Mouse (Mus musculus): Measurements from ENCODE around the gene Psma7.

Psma7 gene

DNA sequence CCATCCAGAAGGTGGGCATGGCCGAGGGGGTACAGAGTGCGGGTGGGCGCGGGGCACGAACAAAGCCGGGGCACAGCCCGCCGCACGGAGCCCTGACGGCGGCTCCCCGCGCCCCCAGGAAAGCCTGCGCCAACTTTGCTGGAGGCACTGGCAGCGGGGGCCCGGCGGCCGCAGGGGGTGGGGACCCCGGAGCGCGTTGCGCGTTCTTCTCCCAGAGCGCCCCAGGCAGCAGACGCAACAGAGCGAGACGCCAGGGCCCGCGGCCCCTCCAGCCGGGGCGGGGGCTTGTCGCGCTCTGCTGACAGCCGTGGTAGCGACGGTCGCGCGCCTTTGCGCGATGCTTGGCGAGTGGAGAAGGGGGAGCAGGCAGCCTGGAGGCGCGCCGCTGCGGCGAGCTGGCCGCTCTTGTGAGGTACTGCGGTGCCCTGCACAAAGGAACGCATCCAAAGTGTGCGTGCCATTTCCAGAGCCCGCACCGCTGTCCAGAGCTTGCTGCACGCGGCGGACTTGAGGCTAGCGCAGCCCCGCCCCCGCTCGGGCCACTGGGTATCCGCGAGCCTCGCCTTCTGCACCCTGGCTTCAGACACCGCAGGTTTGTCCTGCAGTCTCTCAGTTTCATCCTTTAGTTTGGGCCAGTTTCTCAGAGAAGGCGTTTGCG lies 754 bp upstream of the Psma7 start:
- DNase-seq: peak; percentile 54

DNA sequence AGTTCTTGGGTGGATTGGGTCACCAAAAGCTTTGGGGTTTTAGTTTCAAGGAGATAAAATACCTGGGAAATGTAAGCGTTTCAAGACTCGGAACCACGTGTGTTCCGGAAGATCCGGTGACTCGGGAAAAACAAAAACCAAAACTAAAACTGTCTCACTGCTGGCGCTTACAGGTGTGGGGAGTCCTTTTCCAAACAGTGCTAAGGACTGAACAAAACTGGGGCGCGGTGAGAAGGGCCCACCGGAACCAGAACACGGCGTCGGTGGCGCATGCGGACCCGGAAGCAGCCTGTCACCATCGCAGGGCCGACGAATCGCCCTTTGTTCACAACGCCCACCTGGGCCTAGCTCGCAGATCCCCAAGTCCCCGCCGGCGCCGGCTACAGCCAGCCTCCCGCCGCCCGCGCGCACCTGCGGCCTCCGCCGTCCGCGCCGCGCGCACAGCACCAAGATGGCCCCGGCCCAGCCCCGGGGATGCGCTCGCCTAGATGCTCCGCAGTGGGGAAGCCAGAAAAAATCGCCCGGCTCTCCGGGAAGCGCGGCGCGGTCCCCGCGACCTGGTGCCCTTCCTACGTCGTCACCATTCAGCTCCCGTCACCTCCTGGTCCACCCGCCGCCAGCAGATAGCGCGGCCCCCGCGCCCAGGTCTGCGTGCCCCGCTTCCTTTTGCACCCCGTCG lies 517 bp downstream of the Psma7 start:
- peak; percentile 59 for DNase-seq

DNA sequence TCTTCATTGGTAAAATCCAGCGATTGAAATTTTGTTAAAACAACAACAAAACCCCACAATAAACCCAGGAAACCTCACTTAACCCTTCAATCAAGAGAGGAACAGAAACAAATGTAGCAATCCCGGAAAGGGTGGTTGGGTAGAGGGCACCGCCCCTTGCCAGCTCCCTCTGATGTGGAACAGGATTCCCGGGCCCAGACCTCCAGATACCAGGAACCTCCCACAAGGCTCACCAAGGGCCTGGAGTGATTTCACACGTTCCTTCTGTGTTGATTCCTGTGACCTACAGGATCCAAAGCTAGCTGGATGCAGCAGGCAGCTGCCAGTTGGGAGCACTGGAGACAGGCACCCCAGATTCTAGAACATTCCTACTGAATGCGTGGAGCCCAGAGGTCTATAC lies 1.8 kb downstream of the Psma7 start:
- DNase-seq: no peak

DNA sequence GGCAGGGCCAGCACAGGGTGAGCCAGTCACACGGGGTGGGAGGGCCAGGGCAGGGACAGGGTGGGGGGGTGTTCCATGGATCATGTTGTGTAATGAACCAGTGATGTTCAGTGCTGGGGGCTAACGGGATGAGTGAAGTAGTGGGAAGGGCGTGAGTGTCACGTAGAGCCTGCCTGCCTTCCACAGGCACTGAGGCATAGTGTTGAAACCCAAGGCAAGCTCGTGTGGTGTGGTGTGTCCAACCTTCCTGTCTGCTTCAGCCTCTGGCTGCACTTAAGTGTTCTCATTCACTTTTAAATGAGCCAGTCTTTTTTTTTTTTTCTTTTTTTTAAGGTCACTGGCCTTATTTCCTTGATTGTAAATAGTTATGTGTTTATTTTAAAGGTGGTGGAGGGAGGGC lies 7.5 kb downstream of the Psma7 start:
- DNase-seq: no peak

DNA sequence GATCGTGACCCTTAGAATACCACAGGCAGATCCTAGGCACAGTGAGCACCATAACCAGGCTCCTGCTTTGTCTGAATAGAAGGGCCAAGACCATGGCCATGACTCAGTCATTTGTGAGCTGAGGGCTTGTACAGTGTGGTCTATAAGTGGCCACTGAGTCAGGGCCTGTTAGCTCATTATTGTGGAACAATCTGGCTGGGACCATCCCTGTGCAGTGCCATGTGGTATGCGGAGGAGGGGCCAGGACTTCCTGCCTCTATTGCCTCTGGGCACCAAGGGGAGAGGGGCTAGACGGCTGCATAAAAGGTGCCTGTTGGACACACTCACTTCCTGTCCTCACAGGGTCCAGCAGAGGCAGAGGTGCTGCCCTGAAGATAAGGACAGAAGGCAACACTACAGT lies 8.3 kb downstream of the Psma7 start:
- DNase-seq: no peak

DNA sequence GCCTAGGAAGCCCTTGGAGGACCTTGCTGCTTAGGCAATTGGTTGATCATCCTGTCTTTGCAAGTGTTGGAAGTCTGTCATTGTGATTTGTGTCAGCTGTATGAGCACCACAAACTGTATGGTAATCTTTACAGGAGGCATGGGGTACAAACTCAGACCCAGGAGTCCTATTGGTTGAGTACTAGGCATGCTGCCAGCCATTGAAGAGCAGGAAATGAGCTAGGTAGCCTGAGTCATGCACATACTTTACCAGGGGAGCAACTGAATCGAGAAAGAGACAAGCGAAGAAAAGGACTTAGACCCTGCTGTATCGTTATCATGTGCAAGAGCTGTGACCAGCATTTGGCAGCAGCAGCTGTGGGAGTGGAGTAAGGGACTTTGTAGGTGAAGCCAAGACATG lies 9.3 kb downstream of the Psma7 start:
- no peak for DNase-seq

DNA sequence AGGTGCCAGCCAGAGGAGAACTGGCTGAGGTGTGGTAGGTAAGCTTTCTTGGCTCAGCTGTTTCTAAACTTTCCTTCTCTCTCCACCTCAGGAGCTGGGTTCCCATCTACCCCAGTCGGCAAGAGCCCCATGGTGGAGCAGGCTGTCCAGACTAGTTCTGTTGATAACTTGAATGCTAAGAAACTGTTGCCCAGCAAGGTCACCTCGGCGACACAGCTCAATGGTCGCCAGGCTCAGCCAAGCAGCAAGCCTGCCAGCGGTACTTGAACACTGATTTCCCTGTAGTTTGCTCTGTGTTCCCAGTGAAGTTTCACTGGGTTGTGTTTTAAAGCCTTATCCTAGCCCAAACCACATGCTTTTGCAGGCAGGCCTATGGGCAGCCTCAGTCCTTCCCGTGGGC lies 11.0 kb downstream of the Psma7 start:
- DNase-seq: peak; percentile 51

DNA sequence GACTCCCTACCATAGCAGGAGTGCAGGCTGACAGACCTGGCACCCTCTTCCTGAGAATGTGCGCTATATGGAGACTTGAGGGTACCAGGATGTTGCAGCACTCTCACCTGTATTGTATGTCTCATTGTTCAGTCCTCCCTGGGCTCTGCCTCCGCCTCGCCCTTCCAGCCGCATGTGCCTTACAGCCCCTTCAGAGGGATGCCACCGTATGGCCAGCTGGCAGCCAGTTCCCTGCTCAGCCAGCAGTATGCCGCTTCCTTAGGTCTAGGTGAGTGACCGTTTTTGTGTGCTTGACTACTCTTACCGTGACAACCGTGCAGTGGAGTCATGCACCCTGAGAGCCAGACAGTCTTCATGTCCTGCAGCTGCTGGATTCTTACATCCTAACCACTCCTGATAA lies 14.5 kb downstream of the Psma7 start:
- DNase-seq: no peak

DNA sequence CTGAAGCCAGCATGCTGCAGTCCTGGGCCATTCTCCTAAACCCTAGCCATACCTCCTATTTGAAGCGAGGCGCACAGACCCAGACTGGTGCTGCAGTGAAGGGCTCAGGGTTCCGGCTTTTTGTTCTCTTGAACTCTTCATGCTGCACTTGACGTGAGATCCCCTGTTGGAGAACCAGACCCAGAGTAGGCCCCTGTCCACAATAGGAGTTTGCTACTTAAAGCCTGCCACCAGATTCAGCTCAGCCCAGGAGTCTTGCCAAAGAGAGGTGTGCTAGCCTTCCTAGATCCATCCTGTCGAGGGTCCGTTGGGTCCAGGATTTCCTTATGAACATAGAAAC lies 16.4 kb downstream of the Psma7 start:
- DNase-seq: no peak

DNA sequence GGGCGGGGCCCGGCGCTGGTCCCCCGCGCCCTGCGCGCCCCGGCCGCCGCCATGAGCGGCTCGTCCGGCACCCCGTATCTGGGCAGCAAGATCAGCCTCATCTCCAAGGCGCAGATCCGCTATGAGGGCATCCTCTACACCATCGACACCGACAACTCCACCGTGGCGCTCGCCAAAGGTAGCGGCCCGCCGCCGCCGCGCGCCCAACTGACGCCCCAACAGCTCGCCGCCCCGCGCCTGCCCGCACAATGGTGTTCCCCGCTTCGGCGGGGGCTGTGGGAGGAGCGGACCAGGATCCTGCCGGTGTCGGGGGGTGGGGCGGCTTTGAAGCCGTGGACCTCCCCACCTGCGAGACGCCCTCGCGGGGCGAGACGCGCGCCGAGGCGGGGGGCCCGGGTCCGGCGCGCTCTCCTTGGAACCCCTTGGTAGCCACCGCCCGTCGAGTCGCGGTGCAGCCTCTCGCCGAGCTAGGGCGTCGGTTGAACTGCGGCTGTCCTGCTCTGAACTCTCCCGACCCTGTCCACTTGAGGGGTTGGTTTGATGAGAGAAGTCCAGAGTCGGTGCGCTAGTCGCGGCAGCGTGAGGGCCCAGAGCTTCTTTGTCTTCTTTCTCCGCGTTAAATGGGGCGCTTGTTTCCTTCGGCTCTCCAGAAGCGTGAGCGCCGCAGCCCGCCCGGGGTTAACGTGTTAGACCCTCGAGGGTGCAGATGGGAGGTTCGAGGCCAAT lies 16.9 kb downstream of the Psma7 start:
- no peak for DNase-seq

DNA sequence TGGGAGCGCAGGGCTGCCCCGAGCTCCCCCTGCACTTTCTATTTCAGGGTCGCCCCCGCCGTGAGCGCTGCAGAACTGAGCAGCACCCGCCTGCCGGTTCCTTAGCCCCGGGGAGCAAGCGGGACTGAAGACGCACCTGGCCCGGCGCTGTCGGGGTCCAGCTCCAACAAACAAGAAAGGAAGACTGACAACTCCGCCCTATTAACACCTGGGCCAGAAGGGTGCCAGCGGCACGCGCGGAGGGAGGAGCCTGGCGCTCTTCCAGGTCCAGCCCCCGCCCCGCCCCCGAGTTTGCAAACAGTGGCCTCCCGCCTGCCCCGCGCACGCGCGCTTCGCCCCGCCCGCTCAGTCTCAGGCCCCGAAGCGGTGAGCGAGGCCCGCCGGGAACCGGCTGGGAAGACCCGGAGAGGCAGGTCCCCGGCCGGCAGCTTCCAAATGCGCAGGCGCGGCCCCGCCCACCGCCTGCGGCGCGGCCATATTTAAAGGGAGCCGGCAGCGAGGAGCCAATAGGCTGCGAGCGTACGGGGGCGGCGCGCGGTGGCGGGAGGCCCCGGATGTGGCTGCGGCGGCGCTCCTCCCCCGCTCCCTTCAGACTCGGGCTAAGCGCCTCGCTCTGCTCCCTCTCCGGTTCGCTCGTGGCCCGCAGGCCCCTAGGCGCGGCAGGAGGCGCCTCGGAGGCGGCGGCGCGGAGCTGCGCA lies 17.7 kb downstream of the Psma7 start, which contains the start of gene Lsm14b:
TSS of gene Lsm14b (plus strand) at position 587 of the 698 bp plus-strand sequence.
- peak; percentile 99 for DNase-seq

DNA sequence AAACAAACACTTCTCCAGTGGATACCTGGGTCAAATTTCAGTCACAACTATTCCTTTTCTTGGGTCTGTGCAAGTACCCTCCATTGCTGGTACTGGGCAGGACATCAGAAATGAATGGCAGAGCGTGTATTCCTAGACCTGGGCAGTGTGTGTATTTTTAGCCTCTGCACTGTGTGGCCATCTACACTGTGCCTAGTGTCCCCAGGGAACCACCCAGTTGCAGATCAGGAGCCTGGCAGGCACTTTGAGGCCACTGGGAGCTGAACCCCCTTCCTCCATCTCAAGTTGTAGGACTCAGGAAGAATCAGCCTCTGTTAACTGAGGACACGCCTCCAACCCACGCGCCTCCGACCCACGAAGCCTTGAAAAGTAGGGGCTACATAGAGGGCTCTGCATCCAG lies 19.5 kb downstream of the Psma7 start:
- DNase-seq: no peak

DNA sequence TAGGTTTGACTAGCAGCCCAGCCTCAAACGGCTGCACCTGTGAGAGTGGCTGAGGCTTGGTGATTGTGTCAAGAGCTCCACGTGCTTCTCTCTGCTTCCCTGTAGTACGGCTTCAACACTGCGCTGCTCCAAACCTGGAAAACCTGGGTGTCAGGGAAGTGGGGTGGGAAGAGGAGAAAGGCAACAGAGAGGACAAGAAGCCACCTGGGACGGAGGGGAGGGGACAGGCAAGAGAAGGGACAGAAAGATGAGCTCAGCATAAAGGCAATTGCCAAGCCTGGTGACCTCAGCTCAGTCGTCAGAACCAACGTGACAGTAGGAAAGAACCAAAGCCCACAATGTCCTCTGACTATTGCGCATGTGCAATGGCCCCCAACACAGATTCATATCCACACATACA lies 21.3 kb downstream of the Psma7 start:
- no peak for DNase-seq

DNA sequence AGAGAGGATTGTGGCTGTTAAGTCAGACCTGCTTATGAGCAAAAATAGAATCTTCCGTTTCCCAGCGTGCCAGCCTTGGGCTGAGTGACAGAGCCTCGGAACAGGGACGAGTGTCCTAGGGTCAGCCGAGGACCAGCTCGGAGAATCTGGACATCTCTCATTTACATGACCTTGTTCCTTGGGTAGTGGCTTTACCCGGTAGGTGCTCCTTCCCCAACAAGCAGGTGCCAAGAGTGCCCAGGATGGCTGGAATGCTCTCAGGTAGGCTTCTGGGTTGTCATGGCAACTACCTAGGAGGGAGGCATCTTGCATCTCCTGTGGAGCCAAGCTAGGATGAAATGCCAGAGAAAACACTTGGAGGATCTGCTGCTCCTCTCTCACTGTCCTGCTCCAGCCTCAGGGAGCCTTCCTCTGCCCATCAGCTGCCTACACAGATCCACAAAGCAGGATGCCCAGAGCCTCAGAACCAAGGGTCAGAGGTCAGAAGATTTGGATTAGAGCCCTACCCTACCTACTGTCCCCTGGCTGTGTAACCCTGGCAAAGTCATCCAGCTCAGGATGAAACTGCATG lies 22.1 kb downstream of the Psma7 start:
- no peak for DNase-seq

DNA sequence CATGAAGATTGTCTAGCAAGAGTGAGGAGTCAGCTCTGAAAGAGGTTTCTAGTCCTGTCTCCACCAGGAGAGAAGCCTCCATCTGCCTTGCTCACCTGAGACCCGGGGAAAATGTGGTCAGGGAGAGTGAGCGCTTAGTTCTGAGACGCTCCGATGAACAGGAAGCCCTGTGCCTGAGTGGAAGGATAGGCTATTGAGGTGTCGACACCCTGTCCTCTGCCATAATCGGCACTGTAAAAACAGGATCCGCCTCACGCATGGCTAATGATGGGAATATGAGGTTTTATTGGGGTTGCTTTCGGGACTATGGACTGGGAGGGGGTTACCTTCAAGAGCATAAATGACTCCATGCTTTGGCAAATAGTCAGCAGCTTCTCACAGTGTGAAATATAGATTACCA lies 23.7 kb downstream of the Psma7 start:
- no peak for DNase-seq

DNA sequence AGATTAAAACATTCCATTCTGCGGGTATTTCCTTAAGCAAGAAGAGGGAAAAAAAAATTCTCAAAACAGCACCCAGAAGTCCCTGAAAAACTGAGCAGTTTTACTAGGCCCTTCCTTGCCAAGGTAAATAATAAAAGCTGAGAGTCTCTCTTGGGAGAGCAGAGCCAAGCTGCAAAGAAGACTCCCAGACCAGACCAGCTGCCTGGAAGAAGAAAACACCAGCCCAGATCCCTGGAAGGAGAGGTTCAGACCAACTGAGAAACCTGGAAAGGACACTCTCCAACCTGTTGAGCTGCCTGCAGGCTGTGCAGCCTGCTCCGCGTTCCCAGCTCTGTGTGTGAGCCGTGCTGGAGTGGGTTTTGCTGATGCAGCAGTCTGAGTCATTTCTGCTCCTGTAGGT lies 24.6 kb downstream of the Psma7 start:
- DNase-seq: no peak

DNA sequence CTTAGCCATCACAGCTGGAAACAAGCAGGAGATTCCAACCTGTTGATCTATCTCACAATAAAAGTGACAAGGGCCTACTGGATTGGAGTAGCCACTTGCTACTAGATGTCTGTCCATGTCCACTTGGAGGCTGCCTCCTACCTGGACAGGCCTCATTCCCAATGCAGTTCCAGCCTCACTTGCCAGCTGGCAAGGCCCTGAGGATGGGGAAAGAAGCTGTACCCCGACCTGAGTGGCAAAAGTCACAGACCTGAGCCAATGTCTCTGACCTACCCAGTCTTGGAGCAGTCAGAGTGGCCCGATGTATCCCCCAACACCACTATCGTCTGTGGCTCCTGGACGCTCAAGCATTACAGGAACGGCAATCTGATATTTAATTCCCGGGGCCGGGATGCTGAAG lies 28.5 kb downstream of the Psma7 start:
- no peak for DNase-seq

DNA sequence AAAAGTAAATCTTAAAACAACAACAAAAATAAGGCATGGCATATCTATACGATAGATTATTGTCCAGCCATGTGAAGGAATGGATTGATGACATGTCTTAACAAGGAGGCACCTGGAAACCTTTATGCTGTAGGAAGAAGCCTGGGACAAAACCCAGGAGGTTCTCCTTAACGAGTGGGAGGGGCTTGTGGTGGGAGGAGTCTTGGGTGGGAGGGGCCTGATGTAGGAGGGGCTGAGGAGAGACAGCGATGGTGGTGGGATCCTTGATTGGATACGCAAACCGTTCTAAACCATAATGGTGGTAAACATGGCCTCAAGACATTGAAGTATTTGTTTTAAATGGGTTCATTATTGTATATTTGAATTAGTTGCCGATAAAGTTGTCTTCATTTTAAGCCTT lies 30.9 kb downstream of the Psma7 start:
- DNase-seq: no peak

DNA sequence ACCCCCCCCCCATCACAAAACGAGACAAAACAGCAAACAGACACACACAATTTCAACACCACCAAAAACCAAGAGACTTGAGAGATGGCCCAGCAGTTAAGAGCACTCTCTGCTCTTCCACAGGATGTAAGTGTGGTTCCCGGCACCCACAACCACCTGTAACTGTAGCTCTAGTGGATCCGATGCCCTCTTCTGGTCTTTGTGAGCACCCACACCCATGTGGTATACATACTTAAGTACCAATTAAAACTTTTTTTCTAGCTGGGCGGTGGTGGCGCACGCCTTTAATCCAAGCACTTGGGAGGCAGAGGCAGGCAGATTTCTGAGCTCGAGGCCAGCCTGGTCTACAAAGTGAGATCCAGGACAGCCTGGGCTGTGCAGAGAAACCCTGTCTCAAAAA lies 31.5 kb downstream of the Psma7 start:
- DNase-seq: no peak

DNA sequence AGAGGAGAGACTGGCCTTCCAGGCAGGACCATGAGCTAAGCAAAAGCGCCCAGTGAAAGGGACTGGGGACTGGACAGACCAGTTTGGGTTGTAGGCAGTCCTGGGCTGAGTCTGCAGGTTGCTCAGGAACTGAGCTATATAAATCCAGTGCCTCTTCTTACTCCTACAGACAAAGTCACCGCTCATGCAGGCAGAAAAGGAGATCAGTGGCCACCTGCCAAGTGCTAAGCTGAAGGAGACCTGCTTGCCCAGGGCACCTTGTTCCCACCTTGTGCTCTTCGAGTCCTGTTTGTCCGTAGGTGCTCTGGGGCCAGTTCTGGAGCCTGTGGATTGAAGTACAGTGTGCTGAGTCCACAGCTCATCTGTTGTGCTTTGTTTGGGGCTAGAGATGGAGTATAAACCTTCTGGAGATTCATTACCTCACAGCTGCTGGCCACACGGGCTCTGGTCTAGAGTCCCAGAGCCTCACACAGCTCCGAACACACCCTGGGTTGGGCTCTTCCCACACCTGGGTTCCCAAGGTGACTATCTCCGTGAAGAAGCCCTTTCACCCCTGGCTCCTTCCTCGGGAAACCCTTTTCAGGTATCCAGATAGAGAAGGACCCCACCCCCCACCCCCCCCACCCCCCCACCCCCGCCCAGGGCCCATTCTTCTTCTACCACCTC lies 35.7 kb downstream of the Psma7 start:
- no peak for DNase-seq

DNA sequence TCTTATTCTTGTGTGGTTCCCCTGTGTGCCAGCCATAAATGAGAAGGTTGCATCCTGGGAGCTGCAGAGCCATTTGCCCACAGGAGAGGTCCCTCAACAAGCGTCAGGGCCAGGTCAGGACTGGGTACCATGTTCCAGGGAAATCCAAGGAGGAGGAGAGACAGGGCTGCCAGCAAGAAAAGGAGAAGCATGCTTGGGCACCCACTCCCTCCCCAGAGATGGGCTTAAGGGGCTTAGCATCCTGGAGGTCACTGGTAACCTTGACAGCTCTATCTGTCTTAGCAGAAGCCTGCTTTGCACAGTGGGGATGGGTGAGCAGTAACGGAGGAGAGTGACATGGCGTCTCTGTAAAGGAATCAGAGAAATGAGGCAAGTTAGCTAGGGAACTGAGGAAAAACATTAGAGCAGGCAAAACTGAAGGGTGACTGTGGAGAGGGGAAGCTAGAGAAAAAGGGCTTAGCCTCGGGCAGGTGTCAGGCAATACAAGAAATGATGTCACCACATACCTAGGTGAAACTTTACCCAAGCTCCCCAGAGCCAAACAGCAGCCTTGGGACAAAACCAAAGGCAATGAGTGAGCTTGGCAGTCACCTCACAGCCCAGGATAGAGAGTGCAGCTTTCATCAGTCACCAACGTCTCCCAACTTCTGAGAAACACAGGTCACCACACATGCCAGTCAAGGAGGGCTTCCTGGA lies 36.4 kb downstream of the Psma7 start:
- no peak for DNase-seq

DNA sequence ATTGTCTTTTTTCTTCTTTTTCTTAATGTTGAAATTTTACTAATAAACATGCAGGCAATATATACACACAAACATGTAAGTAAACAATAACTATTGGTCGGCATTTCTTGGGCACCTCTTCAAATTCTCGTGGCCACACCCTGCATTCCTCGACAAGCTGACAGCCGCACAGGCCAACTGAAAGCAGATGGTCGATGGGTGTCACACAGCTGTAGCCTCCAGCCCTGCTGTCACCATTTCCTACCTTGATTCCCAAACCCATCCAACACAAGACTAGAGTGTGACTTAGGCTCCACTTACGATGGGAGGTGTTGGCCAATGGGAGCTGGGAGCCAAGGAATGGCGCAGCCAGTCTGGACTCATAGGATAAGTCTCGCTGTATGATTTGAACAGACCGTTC lies 40.6 kb downstream of the Psma7 start:
- DNase-seq: no peak
